Mouse (Mus musculus) naive thymus-derived CD4-positive, alpha-beta T cell, adult 2 months (primary cell): ENCODE measurements around the gene Vmn2r89.
"Not testable (repeated sequence)": the region's sequence is repeated elsewhere in the genome, so short reads cannot be mapped to it uniquely, and the experiment has no call there.

Source experiments
- DNase-seq: peaks from one replicate; pipeline ENCODE4 v3.0.0-alpha.2; 2011; ENCODE audit warnings: low read depth

The Vmn2r89 gene

DNA sequence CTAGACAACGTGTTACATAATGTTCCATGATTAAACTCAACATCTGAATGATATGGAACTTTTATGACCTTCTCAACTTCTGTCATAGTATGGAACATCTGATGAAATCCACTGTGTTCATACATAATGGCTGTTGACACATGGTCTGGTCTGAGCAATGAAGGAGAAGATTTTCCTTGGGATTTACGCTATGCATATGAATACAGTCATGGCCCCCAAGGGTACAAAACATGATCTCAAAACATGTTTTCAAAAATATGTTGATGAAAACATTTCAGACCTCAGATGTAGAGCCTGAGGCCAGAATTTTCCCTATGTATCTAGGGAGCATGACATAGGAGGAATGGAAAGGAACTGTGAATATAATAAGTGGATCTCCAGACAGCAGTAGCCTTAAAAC, at the start of gene Vmn2r89:
Gene Vmn2r89 (plus strand): TSS at position 301 of the 400 bp plus-strand sequence.
- DNase-seq: not testable (repeated sequence)

DNA sequence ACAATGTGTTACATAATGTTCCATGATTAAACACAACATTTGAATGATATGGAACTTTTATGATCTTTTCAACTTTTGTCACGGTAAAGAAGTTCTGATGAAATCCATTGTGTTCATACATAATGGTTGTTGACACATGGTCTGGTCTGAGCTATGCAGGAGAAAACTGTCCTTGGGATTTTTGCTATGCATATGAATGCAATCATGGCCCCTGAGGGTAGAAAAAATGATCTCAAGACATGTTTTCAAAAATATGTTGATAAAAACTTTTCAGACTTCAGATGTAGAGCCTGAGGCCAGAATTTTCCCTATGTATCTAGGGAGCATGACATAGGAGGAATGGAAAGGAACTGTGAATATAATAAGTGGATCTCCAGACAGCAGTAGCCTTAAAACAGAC, 41.1 kb upstream of the Vmn2r89 start, which contains the start of gene Vmn2r88:
Gene Vmn2r88 (plus strand): TSS at position 301 of the 400 bp plus-strand sequence.
- no peak for DNase-seq

DNA sequence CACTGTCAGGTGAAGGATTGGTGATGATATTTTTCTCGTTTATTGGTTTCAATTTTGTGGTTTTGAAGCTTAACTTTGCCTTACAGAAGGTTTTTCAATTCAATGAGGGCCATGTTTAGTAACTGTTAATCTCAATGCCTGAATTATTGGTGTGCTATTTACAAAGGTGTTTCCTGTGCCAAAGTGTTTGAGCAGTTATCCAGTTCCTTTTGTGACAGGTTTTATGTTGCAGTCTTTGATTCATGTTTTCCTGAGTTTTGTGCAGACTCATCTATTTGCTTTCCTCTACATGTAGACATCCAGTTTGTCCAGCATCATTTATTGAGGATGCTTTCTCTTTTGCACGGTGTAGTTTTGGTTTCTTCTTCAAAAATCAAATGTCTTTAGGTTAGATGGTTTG, 27.8 kb upstream of the Vmn2r89 start:
- DNase-seq: no peak

DNA sequence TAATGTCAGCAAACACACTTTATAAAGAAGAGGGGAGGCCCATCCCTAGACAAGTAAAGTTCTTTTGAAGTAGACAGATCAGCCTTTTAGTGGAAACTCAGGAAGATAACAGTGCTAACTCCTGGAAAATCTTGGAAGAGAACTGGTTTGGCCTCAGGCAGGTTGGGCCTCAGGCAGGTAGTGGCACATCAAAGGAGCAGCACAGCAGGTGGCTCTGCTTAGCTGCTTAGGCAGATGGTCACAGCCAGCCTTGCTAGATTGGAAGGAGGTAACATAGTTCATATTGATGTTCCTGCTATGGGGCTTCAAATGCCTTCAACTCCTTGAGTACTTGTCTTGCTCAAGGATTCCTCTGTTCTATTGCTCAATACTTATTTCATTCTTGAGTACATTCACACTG, 21.5 kb upstream of the Vmn2r89 start:
- not testable (repeated sequence) for DNase-seq

DNA sequence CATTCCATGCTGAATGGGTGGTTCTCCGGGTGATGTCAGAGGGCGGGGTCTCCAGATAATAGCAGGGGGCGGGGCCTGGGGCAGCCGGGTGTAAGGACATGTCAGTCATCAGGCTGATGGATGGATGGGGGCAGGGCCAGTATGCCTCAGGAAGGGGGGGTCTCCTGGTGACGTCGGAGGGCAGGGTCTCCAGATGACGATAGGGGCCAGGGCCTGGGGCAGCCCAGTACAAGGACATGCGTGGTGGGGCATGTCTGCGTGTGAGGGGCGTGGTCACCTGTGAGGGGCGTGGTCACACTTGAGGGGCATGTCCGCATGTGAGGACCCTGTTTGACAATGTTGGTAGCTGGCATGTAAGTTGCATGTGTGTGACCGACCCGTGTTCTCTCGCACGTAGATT, 17.1 kb upstream of the Vmn2r89 start:
- DNase-seq: no peak

DNA sequence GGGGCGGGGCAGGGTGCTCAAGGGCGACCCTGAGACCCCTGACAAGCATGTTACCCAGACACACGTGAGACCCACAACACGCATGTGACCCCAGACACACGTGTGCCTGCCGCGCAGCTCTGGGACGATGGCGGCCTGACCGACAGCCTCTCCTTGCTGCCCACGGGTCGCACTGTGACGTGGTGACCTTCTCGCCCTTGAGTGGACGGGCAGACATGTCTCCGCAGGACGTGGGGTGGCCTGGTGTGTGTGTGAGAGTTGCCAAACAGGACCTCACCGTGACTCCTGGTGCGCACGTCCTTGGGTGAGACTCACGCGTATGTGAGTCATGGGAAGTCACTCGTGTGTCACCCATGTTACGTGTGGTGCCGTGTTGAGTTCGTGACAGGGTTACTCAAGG, 16.6 kb upstream of the Vmn2r89 start:
- no peak for DNase-seq

DNA sequence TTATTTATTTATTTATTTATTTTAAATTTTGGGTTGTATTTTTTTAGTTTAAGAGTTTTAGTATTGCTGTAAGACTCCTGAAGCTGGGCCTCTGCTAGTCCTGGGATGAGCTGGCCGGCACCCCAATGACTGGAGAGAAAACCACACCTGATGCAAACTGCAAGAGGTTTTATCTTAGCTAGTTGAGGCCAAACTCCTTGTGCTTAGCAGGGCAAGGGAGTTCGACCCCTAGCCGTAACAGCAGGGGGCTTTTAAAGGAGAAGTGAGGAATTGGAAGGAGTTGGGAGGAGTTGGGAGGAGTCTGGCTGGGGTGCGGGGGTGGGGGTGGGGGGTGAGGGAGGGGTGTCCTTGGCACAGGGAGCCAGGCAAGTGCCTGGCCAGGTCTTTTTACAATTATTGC, 12.7 kb upstream of the Vmn2r89 start:
- DNase-seq: no peak

DNA sequence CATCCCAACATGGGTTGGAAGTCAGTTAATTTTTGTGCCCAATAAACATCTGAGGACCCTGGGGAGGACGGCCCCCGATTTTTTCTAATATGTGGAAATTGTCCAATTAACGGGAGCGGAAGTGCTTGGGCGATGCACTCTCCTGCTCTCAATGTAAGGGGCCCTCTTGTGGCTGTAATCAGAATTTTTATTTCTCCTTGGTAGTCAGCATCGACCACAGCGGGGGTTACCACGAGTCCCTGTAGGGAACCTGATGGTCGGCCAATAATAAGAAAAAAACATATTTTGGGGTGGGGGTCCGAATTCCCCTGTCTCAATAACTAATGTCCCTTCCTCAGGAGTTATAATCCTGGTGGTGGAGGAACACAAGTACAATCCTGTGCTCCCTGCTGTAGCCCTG, 28.6 kb downstream of the Vmn2r89 start:
- DNase-seq: not testable (repeated sequence)

DNA sequence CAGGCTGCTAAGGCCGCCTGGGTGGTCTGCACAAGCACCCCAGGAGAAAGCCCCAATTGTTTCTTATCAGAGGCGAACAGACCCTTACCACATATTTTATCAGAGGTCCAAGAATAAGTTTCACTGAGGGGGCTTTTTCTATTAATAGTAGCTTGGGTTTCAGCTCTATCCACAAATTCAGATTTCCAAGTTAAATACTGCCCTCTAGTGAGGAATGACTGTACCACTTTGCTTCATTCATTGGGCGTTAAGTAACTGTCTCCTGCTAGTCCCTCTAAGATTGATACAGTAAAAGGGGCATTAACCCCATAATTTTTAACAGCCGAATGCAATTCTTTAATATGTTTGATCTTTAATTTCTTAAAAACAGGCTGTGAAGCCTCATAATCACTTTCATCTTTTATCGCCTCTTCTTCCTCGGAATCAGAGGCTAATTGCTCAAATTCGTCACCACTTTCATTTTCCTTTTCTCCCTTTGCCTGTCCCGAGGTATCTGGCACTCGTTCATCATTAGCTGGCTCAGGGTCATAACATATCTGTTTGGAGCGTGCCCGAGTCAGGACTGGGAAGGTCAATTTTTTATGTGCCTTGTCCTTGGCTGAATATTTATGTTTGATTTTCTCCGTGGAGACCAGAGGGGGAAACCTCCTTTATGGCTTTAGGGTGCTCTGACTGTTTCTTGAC, 29.8 kb downstream of the Vmn2r89 start:
- DNase-seq: not testable (repeated sequence)

DNA sequence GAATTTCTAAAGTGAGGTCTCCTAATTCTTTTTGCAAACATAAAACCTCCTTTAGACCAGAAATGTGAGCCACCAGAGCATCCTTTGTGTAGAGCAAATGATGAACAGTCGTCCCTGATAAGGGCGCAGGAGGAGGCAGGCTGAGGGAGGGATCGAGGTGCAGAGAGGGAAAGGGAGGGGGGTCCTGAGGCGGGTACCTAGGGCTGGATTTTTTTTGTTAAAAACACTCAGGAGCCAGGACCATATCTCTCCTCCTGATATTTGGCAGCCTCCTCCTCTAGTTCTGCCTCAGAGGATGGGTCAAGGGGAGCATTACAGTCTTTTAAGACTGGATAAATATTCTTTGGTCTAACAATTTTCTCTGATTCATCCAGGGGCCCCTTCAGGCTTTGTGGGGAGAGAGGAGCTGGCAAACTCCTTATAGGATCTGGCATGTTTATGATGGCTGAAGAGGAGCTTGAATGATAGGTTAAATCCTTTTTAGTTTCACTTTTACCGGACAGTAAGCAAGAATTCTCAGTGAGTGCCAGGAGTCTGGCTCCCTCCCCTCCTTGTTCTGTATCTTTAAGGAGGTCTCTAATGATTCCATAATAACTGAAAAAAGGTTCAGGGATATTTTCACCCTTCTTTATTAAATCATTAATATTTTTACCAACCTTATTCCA, 30.5 kb downstream of the Vmn2r89 start:
- no peak for DNase-seq

DNA sequence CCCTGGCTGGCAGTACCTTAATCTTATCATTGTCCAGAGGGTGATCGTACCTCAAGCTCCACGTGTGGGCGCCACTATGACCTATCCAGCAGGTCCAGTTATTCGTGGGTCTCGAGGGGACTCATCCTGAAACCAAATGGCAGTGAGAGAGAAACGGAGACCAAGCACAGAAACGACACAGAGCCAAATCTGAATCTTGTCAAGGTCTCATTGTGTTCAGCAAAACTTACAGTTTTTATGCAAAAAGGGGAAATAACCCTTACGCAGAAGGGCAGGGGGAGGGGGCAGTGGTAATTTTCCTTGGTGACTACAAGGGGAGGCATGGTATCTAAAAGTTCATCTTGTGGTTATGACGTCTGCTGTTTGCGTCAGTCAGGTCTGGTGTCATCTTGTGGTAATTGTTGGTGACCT, 31.3 kb downstream of the Vmn2r89 start:
- DNase-seq: not testable (repeated sequence)

DNA sequence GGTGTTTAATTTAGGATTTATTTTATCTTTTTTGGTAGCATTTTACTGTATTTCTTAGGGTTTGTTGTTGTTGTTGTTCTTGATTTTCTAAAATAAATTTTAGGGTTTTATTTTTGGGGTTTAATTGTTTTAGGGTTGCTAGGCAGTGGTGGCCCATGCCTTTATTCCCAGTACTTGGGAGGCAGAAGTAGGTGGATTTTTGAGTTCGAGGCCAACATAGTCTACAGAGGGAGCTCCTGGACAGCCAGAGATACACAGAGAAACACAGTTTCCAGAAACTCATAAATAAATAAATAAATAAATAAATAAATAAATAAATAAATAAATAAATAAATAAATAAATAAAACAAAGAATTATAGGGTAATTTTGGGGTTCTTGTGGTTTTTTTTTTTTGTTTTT, 32.0 kb downstream of the Vmn2r89 start:
- DNase-seq: no peak

DNA sequence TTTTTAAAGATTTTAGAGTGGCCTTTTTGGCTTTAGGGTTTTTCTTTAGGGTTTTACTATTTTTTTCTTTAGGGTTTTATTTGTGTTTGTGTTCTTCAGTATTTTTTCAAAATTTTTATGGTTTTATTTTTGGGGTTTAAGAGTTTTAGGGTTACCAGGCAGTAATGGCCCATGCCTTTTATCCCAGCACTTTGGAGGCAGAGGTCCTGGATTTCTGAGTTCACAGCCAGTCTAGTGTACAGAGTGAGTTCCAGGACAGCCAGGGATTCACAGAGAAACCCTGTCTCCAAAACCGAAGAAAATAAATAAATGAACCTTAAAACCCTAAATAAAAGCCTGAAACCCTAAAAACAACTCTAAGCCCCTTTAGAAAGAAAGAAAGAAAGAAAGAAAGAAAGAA, 34.5 kb downstream of the Vmn2r89 start:
- no peak for DNase-seq

DNA sequence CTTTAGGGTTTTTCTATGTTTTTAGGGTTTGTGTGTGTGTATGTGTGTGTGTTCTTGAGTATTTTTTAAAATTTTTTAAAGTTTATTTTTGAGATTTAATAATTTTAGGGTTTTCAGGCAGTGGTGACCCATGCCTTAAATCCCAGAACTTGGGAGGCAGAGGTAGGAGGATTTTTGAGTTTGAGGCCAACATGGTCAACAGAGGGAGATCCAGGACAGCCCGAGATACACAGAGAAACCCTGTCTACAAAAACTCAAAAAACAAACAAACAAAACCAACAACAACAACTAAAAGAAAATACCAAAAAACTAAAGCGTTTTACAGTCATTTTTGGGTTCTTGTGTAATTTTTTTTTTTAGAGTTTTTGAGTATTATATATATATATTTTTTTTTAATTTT, 44.1 kb downstream of the Vmn2r89 start:
- DNase-seq: no peak

DNA sequence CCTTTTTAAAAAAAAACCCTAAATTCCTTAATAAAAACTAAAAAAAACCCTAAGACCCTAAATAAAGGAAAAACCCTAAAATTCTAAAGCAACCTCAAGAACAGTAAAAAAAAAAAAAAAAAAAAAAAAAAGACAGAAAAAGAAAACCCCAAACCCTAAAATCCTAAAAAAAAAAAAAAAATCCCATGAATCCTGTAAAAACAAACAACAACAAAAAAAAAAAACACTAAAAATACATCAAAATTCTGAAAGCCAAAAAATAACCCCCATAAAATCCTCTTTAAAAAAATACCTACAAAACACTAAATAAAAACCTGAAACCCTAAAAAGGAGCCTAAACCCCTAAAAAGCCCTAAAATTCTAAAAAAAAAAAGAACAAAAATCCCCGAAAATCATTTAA, 45.3 kb downstream of the Vmn2r89 start:
- DNase-seq: no peak

DNA sequence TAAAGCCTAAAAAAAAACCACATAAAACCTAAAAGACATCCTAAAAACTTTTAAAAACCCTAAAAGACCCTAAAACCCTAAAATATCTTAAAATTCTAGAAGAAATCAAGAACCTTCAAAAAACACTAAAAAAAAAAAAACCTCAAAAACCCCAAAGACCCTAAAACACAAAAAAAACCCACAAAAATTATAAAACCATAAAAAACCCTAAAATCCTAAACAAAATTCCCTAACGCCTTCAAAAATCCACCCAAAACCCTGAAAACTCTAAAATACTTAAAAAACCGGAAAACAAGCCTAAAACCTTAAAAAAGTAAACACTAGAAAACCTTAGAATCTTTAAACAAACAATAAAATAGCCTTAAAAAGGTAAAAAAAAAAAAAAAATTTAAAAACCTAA, 46.3 kb downstream of the Vmn2r89 start:
- no peak for DNase-seq

DNA sequence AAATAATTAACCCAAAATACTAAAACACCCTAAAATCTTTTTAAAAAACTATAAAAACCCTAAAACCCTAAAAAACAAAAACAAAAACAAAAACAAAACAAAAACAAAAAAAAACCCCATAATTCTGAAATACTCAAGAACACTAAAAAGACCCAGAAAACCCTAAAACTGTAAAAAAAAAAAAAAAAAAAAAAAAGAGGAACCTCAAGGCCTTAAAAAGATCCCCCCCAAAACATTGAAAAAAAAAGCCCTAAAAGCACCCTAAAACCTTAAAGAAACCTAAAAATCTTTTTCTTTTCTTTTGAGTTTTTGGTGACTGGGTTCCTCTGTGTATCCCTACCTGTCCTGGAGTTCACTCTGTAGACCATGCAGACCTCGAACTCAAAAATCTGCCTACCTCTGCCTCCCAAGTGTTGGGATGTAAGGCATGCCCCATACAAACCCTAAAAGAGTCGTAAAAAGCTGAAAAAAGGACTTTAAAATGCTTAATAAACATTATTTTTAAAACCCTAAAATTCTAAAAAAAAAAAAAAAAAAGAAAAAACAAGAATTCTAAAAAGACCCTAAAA, 48.1 kb downstream of the Vmn2r89 start:
- DNase-seq: no peak

DNA sequence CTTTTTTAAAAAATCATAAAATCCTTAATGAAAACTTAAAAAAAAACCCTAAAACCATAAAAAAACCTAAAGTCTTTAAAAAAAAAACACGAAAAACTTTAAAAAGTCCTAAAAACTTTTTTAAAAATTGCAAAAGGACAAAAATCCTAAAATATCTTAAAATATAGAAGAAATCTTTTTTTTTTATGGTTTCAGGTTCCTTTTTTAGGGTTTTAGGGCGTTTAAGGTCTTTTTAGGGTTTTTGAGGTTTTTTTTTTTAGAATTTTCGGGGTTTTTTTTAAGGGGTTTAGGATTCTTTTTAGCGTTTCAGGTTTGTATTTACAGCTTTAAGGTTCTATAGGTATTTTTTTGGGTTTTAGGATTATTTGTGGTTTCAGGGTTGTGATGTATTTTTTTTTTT, 48.8 kb downstream of the Vmn2r89 start:
- no peak for DNase-seq

DNA sequence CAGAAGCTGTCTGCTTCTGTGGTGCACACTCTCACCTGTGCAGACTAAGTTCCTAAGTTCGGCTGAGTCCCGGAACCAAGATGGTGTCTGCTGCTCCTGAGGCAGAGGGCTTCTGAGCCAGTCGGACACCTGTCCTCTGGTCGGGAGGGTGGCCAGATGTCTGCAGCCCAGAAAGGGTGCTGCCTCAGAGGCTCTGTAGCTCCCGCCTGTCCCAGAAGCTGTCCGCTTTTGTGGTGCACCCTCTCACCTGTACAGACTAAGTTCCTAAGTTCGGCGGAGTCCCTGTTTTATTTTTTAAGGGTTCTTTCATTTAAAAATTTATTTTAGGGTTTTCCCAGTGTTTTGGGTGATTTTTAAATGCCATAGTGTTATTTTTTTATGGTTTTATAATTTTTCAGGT, 55.8 kb downstream of the Vmn2r89 start:
- DNase-seq: no peak
